Mouse (Mus musculus) forebrain, postnatal 0 days (tissue): Measurements from ENCODE around the gene Gls. TPM values are rescaled to one million over a fixed set of nuclear protein-coding genes. Genes with fewer than 3 reads are reported as not detected.

Experiments used
- ATAC-seq: fragments of 200-750 bp; cut with Nextera tagmentation; 2 replicates; pipeline ENCODE4 v1.8.0; 2017; ENCODE audit warnings: mild to moderate bottlenecking, moderate library complexity
- DNase-seq: peaks from one replicate; pipeline ENCODE4 v3.0.0-alpha.2; 2015
- H3K27ac ChIP-seq: fragments of 300-500 bp; sonication (generic); 2 replicates; pipeline ENCODE4 v1.5.1; 2014; ENCODE audit warnings: low read depth, mild to moderate bottlenecking, antibody characterized with exemption, low read length, moderate library complexity, mixed read lengths
- H3K27me3 ChIP-seq: fragments of 300-500 bp; sonication (generic); 2 replicates; pipeline ENCODE4 v1.6.1; 2014; ENCODE audit warnings: mild to moderate bottlenecking, low read length, mixed read lengths; ENCODE audit not compliant: insufficient read depth
- H3K36me3 ChIP-seq: fragments of 300-500 bp; sonication (generic); 2 replicates; pipeline ENCODE4 v1.6.1; 2014; ENCODE audit warnings: mild to moderate bottlenecking, moderate library complexity; ENCODE audit not compliant: insufficient read depth
- H3K4me1 ChIP-seq: fragments of 300-500 bp; sonication (generic); 2 replicates; pipeline ENCODE4 v1.6.1; 2014; ENCODE audit warnings: antibody characterized with exemption; ENCODE audit not compliant: insufficient read depth
- H3K4me2 ChIP-seq: fragments of 300-500 bp; sonication (generic); 2 replicates; pipeline ENCODE4 v1.6.1; 2014; ENCODE audit warnings: low read depth, mild to moderate bottlenecking, moderate library complexity
- H3K4me3 ChIP-seq: fragments of 300-500 bp; sonication (generic); 2 replicates; pipeline ENCODE4 v1.5.1; 2014; ENCODE audit warnings: low read depth, low read length, mixed read lengths
- H3K9ac ChIP-seq: fragments of 300-500 bp; sonication (generic); 2 replicates; pipeline ENCODE4 v1.6.1; 2014; ENCODE audit warnings: mild to moderate bottlenecking
- H3K9me3 ChIP-seq: fragments of 300-500 bp; sonication (generic); 2 replicates; pipeline ENCODE4 v1.6.1; 2016; ENCODE audit warnings: low read length
- CTCF ChIP-seq: sonication (generic); IDR thresholded peaks from 2 replicates; pipeline ENCODE4 v1.5.1; 2016; ENCODE audit warnings: antibody characterized with exemption, control low read depth, low read depth
- WGBS: fragments of 180-500 bp; shearing (Covaris S2); extraction: QIAGEN DNeasy Blood & Tissue Kit; methylation state at CpG from one replicate; pipeline ENCODE4 v1.1.7; 2014; 5-methylcytosine and 5-hydroxymethylcytosine counted together
- polyA plus RNA-seq: library from polyadenylated mRNA; unstranded; fragments of >200 nt; fragmentation: Nextera tagmentation; extraction: Ambion mirVana; gene quantifications from 2 replicates; pipeline ENCODE4 v1.2.1, GENCODE M21; 2015
- total RNA-seq: library from RNA; depleted of rRNA; stranded (reverse); fragments of >200 nt; gene quantifications from 2 replicates; pipeline ENCODE4 v1.2.3, GENCODE M21; 2014

The Gls gene
- total and polyA plus RNA-seq, 2 experiments from 2014 or later = 27.9 to 254 TPM

GRCm38 (mm10) chr1:52158040-52158439 is 75.0 kb downstream of the Gls start:
- H3K27me3 ChIP-seq = no peaks in the 10 kb centered on the region
- H3K4me2 ChIP-seq = no peak overlapping the region
- TF ChIP-seq CTCF = no peak
- no peak for DNase-seq
- ATAC-seq = no peak
- no peaks in the 10 kb centered on the region for H3K9me3 ChIP-seq
- H3K4me1 ChIP-seq = no peaks in the 10 kb centered on the region
- no peak overlapping the region for H3K9ac ChIP-seq
- 0 out of 2 replicates have a peak, but pooled peaks cover 6% of the 10 kb centered on the region for H3K36me3 ChIP-seq
- WGBS = 96% methylated on average over 2 of the region's 2 CpGs
- H3K27ac ChIP-seq = no peak overlapping the region
- H3K4me3 ChIP-seq = no peak overlapping the region

- ATAC-seq = no peak
- H3K4me1 ChIP-seq = no peaks in the 10 kb centered on the region
- no peak overlapping the region for H3K9ac ChIP-seq
- H3K4me3 ChIP-seq = no peak overlapping the region
- H3K4me2 ChIP-seq = no peak overlapping the region
- no peak for DNase-seq
- no peaks in the 10 kb centered on the region; the same call in 1 of the 2 replicates for H3K36me3 ChIP-seq
- no peak overlapping the region for H3K27ac ChIP-seq
- 90% methylated on average over 10 of the region's 10 CpGs for WGBS
- H3K27me3 ChIP-seq = no peaks in the 10 kb centered on the region
- H3K9me3 ChIP-seq = no peaks in the 10 kb centered on the region
- no peak for TF ChIP-seq CTCF
Observed at GRCm38 (mm10) chr1:52156351-52156750, 76.7 kb downstream of the Gls start.

GRCm38 (mm10) chr1:52154890-52155289 is 78.1 kb downstream of the Gls start:
- no peaks in the 10 kb centered on the region for H3K27me3 ChIP-seq
- H3K4me3 ChIP-seq = no peak overlapping the region
- H3K9ac ChIP-seq = no peak overlapping the region
- H3K4me1 ChIP-seq = peaks cover 3% of the 10 kb centered on the region; the same call in 1 of the 2 replicates
- no peak overlapping the region for H3K27ac ChIP-seq
- no peak for DNase-seq
- 96% methylated on average over 8 of the region's 8 CpGs for WGBS
- no peak for TF ChIP-seq CTCF
- no peak overlapping the region for H3K4me2 ChIP-seq
- no peaks in the 10 kb centered on the region; the same call in 1 of the 2 replicates for H3K36me3 ChIP-seq
- no peak for ATAC-seq
- H3K9me3 ChIP-seq = no peaks in the 10 kb centered on the region

GRCm38 (mm10) chr1:52152936-52153335 is 80.1 kb downstream of the Gls start:
- no peaks in the 10 kb centered on the region; the same call in 1 of the 2 replicates for H3K36me3 ChIP-seq
- no peaks in the 10 kb centered on the region for H3K27me3 ChIP-seq
- no peak overlapping the region for H3K4me3 ChIP-seq
- no peak overlapping the region for H3K4me2 ChIP-seq
- 29% methylated on average over 3 of the region's 3 CpGs for WGBS
- DNase-seq (no peak), ATAC-seq (no peak)
- no peaks in the 10 kb centered on the region for H3K9me3 ChIP-seq
- peaks cover 3% of the 10 kb centered on the region; the same call in 1 of the 2 replicates for H3K4me1 ChIP-seq
- H3K9ac ChIP-seq = no peak overlapping the region
- TF ChIP-seq CTCF = no peak
- no peak overlapping the region for H3K27ac ChIP-seq

- no peak; the same call in 1 of the 2 replicates for ATAC-seq
- H3K4me2 ChIP-seq = no peak overlapping the region
- peaks cover 3% of the 10 kb centered on the region; the same call in 1 of the 2 replicates for H3K4me1 ChIP-seq
- no peak for TF ChIP-seq CTCF
- H3K4me3 ChIP-seq = no peak overlapping the region
- H3K9ac ChIP-seq = no peak overlapping the region
- 64% methylated on average over 13 of the region's 13 CpGs for WGBS
- H3K27ac ChIP-seq = no peak overlapping the region
- H3K27me3 ChIP-seq = no peaks in the 10 kb centered on the region
- no peaks in the 10 kb centered on the region; the same call in 1 of the 2 replicates for H3K36me3 ChIP-seq
- DNase-seq = no peak
- H3K9me3 ChIP-seq = no peaks in the 10 kb centered on the region
Observed at GRCm38 (mm10) chr1:52152369-52152768, 80.7 kb downstream of the Gls start.

GRCm38 (mm10) chr1:52151166-52151565 is 81.9 kb downstream of the Gls start:
- Histone ChIP-seq H3K36me3 (no peaks in the 10 kb centered on the region; the same call in 1 of the 2 replicates), H3K9me3 (no peaks in the 10 kb centered on the region), H3K4me3 (no peak overlapping the region), H3K27me3 (no peaks in the 10 kb centered on the region), H3K4me1 (peaks cover 3% of the 10 kb centered on the region; the same call in 1 of the 2 replicates), H3K9ac (no peak overlapping the region), H3K27ac (no peak overlapping the region), H3K4me2 (no peak overlapping the region)
- DNase-seq (no peak), ATAC-seq (no peak)
- TF ChIP-seq CTCF = no peak
- WGBS = 94% methylated on average over 5 of the region's 5 CpGs

GRCm38 (mm10) chr1:52150676-52151075 is 82.4 kb downstream of the Gls start:
- DNase-seq = no peak
- H3K27ac ChIP-seq = peak overlapping the region; percentile 21; the same call in 1 of the 2 replicates
- no peak overlapping the region for H3K4me2 ChIP-seq
- no peak for TF ChIP-seq CTCF
- H3K9me3 ChIP-seq = no peaks in the 10 kb centered on the region
- H3K9ac ChIP-seq = no peak overlapping the region
- no peak for ATAC-seq
- H3K4me1 ChIP-seq = peaks cover 3% of the 10 kb centered on the region; the same call in 1 of the 2 replicates
- no peak overlapping the region for H3K4me3 ChIP-seq
- H3K27me3 ChIP-seq = no peaks in the 10 kb centered on the region
- no peaks in the 10 kb centered on the region; the same call in 1 of the 2 replicates for H3K36me3 ChIP-seq
- 71% methylated on average over 11 of the region's 11 CpGs for WGBS
